Mouse (Mus musculus) liver, adult 2 months (tissue): Measurements from ENCODE around the gene Kcnq5.

Experiments used
- CTCF ChIP-seq: fragments of 200-500 bp; IDR thresholded peaks from 2 replicates; pipeline ENCODE4 v1.5.1; 2011; ENCODE audit warnings: low read depth, low read length, control low read depth
- POLR2A ChIP-seq: fragments of 200-500 bp; IDR thresholded peaks from 2 replicates; pipeline ENCODE4 v1.6.1; 2011; ENCODE audit warnings: low read length, control low read depth; ENCODE audit not compliant: insufficient read depth; ENCODE audit errors: extremely low read depth

DNA sequence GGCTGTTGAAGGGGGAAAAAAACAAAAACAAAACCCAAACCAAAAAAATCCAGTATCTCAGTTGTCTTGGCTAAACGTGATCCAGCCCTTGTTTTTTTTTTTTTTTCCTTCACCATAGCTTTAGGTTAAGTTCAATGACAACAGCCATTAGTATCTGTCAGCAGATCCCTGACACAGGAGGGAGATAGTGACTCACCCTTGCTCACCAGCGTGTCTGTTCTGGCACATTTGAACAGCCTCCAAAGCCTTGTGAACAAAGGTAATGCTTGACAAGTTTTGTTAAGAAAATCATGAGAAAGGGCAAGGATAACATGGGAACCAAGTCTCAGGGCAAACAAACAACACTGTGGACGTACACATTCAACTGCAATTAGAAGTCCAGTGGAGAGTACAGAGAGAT is 123.2 kb downstream of the Kcnq5 start:
- TF ChIP-seq CTCF = no peak
- TF ChIP-seq POLR2A = no peak
